Mouse (Mus musculus) thymus, adult 2 months (tissue): ENCODE results near the gene Ccdc12.

Experiments used
- CTCF ChIP-seq: fragments of 200-500 bp; IDR thresholded peaks from 2 replicates; pipeline ENCODE4 v1.5.1; 2012; ENCODE audit warnings: mild to moderate bottlenecking, control low read depth, low read length, moderate library complexity, borderline replicate concordance; ENCODE audit not compliant: control insufficient read depth, poor library complexity, insufficient read depth; ENCODE audit errors: extremely low read depth
- POLR2A ChIP-seq: fragments of 200-500 bp; IDR thresholded peaks from 2 replicates; pipeline ENCODE4 v1.6.1; 2012; ENCODE audit warnings: mild to moderate bottlenecking, low read length, control low read depth, moderate library complexity; ENCODE audit not compliant: control insufficient read depth, poor library complexity, insufficient read depth; ENCODE audit errors: extremely low read depth

DNA sequence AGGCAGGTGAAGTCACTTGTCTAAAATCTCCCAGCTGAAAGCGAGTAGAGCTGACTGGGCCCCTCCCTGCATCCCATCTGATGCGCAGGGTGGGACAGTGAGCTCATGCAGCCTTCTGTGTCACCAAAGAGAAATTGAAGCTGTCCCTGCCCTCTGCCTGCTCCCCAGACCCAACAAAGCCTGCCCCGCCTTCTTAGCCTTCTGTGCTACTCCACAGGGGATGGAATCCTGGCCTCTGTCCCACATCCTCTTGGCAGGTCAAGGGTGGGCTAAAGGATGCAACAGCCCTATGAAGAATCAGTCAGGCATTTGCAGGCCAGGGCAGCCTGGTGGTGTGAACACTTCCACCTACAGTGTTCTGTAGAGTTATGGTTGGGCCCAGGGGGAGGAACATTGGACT is 41.2 kb downstream of the Ccdc12 start:
- TF ChIP-seq CTCF (no peak), POLR2A (no peak)
